Mouse (Mus musculus) monocyte, adult 2 months (primary cell): ENCODE results near the gene BC053393.
"Not testable (repeated sequence)": the region's sequence is repeated elsewhere in the genome, so short reads cannot be mapped to it uniquely, and the experiment has no call there.

Experiments used
- DNase-seq, 2 experiments: peaks; one replicate each; pipeline ENCODE4 v3.0.0; 2022; ENCODE audit warnings: low spot score in 2 of 2, low read depth in 1 of 2

Gene BC053393

DNA sequence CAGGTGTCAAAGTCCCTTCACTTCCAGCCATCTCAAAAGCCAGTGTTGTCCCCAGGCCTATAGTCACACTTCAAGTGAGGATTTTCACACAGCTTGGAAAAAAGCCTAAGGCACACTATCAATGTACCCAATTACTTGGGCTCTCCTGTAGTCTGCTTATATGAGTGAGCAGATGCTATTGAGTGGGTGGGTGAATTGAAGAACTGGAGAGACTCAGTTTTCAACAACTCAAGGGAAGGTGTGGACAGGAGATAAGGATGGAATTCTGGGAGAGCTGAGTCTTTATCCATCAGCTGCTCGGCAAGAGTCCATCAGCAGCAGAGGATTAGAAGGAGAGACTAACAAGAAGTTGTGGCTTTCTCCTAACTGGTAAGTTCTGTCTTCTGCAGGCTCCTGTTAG, at the start of gene BC053393:
BC053393 (plus strand) TSS at position 210 of the 400 bp plus-strand sequence.
- DNase-seq: no peak

DNA sequence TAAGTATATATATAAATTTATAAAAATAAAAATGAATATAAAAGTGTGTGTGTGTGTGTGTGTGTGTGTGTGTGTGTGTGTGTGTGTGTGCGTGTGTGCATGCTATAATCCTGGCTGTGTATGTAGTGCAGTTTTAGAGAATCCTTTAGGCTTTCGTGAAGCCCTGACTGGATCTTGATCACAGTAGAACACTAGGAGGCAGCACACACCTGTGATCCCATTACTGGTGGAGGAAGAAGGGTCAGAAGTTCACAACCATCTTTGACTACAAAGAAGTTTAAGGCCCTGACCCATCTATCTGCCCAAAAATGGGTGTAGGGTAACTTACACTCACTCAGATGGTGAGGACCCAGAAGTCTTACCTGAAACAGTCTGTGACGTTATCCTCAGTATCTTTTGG, 48.6 kb upstream of the BC053393 start:
- DNase-seq: no peak

DNA sequence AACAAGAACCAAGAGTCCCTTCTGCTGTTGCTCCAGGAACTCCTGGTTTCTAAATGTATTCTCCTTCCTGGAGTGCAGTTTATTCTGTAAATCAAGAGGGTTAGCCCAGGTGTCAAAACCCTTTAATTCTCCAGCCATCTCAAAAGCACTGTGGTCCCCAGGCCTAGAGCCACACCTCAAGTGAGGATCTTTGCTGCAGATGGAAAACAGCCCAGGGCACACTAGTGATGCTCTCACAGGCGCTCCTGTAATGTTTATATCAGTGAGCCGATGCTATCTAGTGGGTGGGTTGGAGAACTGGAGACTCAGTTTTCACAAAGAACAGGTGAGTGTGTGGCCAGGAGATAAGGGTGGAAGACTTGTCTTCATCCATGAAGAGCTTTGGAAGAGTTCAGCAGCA, 47.4 kb upstream of the BC053393 start, which contains the start of gene Gm12169:
Gm12169 (plus strand) TSS at position 301 of the 400 bp plus-strand sequence.
- DNase-seq: no peak

DNA sequence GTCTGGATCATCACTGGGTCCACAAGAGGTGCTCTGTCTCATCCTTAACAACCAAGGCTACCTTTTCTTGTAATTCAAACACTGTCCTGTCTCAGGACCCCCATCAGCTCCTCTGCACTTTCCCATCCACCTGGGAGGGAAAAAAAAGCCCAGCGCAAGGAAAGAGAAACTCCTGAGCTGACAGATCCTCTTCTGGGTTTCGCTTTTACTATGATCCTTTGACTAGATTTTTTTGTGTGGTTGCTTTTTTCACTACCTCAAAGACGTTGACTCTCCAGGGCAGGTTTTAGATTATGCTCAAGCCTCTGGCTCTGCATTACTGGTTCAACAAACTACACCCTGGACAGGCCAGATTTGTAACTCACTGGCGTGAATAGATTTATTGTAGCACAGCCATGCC, 41.2 kb upstream of the BC053393 start:
- DNase-seq: no peak

DNA sequence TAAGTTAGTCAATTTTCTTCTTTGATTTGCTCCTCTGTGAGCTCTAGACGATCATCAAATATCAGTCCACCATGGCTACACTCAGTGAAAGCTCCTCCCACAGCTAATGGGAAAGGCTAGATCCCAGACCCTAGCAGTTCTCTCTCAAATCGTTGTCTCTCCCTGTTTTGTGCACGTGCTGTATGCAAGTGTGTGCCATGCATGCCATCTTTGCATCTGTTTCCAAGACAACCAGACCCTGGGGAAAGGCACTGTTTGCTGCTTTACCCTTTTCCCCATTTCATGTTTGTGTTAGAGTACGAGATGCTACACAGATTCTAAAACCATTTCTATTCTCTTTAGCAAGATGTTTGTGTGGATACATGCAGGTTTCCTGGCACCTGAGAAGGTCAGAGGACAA, 34.4 kb upstream of the BC053393 start:
- no peak for DNase-seq

DNA sequence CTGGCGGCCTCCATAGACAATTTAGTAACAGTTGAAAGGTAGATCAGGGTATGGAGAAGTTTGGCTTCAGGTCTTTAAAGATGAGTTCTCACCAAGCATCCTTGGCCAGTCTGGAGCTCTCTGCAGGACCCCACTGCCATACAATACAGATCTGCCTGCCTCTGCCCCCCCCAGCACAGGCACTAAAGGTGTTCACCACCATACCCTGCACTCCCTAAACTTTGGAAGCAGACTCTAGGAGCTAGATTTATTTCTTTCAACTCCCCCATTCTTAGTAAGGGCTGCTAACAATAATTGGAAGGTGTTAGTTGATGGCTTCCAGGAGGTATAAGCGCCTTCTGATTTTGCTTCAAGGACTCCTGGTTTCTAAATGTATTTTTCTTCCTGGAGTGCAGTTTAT, 27.8 kb upstream of the BC053393 start:
- no peak for DNase-seq

DNA sequence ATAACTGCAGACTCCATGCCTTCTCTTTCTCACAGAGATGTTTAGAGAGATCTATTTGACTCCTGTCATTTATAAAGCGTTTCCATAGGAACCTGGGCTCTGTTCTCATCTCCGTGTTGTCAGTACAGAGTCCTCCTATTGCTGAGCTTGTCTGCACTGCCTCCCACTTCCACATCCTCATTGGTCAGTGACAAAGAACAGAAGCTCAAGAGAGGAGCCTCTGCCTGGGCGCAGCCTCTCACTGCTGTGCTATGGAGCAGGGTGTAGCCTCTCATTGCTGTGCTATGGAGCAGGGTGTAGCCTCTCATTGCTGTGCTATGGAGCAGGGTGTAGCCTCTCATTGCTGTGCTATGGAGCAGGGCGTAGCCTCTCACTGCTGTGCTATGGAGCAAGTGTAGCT, 21.6 kb upstream of the BC053393 start:
- DNase-seq: no peak

DNA sequence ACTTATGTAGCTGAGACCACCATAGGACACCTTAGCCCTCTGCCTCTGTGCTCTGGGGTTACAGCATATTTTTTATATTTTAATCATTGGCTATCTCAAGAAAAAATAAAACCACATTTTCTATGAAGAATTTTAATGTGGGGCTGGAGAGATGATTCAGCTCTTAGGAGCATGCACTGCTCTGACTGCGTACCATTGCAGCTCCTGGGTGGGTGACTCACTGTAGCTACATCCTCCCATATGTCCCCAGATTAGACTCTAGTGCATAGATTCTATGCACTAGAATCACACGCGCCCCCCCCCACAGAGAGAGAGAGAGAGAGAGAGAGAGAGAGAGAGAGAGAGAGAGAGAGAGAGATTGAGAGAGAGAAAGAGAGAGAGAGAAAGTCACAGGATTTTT, 18.6 kb upstream of the BC053393 start:
- DNase-seq: no peak

DNA sequence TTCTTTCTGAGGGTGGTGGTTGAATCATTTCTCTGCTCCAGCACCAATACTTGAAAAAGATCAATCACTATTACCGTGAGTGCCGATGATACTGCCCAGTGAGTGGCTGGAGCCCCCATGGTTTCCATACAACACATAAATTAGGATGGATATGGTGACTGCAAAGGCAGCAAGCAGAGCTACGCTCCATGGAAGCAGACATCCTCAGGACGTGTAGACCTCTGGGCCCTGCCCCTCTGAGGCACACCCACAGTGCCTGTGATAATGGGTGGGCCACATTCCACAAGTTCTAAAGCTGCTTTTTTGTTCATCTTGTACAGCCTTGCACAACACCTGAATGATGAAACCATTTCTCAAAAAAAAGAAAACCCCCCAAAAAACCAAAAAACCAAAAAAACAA, 10.2 kb upstream of the BC053393 start:
- no peak for DNase-seq

DNA sequence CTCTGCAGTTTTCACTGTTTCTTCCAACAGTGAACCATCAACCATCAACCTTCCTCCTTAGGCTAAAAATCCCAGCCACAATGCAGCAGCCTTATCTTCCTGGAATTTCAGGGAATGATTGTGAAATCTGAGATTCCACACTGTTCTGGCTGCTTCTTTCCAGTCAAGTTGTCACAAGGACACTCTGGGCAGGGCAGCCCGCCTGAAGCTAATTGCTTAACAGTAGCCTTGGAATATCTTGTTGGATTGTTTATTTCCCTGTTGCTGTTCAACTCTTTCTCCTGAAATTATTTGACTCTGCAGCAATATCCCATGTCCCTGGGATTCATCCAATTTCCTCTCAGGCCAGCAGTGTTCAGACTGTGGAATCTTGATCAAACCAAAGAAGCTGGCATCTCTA, 6.7 kb upstream of the BC053393 start:
- no peak for DNase-seq

DNA sequence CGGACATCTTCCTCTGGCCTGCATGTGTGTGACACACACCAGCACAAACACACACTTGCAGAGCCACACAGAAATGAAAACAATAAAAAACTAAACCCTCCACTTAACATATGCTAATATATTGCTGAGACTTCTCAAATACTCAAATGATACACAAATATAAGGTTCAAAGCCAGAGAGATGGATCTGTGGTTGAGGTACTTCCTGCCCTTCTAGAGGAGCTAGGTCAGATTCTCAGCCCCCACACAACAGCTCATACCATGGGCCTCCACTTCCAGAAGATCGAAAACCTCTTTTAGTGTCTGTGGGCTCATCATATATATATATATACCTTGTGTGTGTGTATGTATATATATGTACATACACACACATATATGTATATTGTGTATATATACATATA, 5.4 kb upstream of the BC053393 start:
- no peak for DNase-seq

DNA sequence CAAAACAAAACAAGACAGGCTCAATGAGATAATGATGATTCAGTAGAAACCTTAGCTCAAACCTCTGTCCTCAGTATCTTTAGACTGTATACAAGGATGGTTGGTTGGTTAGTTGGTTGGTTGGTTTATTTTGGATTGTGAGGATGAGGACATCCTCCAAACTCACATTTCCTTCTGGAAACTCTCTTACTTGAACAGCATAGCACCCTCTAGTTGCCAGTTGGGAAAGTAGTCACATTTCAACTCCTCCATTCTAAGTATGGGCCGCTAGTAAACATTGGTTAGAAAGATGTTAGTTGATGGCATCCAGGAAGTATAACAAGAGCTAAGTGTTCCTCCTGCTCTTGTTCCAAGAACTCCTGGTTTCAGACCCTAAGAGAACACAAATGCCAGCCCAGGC, 2.2 kb upstream of the BC053393 start:
- DNase-seq: no peak

DNA sequence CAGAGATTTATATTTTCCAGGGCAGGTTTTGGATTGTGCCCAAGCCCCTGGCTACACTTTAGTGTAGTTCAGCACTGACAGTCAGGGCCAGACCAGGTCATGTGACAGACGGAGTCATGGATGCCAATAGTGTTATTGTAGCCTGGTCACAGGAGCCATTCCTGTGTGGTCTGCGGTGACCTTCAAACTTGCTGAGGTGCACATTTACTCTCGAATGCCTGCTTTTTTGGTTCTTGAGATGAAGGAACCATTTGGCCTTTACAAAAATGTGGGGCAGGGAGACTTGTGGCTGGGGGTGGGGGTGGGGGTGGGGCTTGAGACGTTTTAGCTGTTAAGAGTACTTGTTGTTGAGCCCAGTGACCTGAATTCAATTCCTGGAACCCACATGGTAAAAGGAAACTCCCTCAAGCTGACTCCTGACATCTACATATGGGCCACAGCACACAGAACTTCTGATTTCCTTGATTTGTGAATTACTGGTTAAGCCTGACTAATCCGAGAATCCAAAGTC, 7.5 kb downstream of the BC053393 start:
- no peak for DNase-seq

DNA sequence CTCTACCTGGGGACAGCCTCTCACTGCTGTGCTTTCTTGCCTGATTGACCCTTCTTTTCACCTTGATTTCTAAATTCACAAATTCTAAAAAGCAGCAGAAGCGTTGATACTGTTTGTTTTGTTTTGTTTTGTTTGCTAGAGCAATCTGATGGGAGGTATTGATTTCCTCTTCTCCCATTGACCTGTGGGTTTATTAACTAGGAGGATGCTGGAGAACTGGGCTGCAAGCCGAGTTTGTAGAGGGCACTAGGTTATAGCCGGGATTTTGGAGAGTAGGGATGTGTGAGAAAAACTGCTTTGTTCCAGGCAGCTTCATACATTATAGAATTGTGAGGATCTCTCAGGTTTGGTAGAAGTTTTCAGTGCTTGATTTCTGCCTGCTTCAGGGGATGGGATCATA, 9.1 kb downstream of the BC053393 start:
- no peak for DNase-seq

DNA sequence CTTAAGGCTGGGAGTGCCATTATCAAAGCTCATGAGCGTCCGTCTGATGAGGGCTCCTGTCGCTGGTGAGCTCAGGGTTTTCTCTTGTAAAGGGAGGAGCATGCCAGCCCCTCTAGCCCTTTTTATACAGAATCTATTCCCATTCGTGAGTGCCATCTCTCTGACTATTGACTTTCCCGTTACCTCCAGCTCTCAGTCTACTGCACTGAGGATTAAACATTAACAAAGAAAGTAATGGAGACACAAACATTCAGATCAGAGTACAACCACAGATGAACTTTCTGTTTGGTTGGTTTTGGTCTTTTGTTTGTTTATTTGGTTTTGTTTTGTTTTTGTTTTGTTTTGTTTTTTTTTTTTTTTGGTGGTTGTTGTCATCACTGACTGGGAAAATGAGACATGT, 11.4 kb downstream of the BC053393 start:
- DNase-seq: no peak

DNA sequence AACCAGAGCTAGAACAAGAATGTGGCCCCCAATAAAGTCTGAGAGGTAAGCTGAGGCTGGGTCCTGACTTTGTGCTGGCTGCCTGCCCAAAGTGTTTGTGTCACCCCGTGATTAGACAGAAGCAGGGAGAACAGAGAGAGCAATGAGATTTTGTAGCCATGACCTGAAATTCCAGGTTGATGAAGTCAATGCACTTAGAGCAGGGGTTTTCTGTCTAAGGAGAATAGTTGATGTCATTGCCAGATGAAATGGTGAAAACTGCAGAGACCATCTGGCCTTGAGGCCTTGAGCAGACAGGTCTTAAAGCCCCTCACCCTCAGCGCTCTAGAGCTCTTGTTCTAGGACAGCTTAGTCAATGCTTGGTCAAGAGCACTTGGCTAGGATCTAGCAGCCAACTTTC, 21.1 kb downstream of the BC053393 start:
- DNase-seq: no peak

DNA sequence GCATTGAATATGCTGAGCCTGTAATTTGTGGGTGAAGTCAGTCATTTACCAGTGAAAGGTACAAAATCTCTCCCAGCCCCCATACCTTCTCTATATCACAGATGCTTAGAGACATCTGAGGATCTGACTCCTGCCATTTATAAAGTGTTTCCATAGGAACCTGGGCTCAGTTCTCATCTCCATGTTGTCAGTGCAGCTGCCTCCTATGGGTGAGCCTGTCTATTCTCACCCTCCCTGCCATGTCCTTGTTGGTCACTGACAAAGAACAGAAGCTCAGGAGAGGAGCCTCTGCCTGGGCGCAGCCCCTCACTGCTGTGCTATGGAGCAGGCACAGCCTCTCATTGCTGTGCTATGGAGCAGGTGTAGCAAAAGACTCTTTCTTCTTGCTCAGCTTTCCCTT, 48.6 kb downstream of the BC053393 start:
- no peak for DNase-seq

DNA sequence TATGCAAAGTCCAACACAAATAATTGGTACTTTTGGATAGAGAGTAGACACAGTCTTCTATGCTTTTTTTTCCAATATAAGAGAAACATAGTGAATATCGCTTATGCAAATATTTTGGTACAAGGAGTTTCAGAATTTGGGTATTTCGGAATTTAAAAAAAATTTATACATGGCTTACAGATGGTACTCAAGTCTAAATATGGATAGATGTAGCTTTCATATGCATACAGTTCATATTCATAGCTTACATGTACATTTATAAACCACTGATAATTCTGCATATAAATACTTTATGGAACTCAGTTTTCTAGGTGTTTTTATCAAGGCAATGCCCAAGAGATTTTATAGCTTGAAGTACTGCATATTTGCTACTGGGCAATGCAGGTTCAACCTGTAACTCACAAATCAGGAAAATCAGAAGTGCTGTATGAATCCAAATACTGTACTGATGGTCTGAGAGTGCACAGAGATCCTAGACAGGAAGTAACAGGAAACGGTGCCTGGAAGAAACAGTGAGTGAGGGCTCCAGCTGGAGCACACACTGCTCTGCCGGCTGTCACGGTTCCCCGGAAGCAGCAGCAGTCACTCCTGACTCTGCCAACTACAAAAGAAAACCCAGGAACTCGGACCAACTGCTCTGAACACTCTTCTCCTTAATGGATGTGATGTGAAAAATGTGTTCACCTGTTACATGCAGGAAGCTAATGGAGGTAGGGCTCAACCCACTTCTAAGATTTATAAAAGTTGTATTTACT, 49.3 kb downstream of the BC053393 start:
- DNase-seq: no peak

DNA sequence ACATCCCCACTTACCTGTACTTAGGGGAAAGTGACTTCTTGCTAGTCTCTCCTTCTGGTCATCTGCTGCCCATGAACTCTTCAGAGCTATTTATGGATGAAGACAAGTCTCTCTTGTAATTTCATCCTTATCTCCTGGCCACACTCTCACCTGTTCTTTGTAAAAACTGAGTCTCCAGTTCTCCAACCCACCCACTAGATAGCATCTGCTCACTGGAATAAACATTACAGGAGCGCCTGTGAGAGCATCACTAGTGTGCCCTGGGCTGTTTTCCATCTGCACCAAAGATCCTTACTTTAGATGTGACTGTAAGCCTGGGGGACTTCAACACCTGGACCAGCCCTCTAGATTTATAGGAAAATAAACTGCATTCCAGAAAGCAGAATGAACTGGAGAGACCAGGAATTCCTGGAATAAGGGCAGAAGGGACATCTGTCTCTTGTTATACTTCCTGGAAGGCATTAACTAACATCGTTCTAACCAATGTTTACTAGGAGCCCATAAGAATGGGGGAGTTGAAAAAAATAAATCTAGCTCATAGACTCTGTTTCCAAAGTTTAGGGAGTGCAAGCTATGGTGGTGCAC, 58.0 kb downstream of the BC053393 start, which contains the start of gene Dppa1:
Dppa1 (minus strand) TSS at position 51 of the 585 bp plus-strand sequence.
- no peak for DNase-seq

DNA sequence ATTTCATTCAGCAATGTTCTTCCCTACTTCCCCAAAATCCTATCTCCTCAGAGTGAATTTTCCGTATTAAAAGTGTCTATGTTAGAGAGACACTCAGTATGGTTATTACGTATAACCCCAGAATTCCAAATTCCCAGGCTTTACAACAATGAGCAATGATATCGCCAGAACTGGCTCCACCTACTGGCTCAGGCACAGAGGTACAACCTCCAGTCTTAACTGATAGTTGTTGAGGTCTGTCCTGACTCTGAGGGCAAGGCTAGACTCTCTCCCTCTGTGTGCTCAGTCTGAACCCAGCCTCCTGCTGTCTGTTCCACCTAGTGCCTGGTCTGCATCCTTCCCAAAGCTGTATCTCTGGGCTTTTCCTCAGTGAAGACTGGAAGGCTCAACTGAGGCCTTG, 60.3 kb downstream of the BC053393 start:
- DNase-seq: no peak

DNA sequence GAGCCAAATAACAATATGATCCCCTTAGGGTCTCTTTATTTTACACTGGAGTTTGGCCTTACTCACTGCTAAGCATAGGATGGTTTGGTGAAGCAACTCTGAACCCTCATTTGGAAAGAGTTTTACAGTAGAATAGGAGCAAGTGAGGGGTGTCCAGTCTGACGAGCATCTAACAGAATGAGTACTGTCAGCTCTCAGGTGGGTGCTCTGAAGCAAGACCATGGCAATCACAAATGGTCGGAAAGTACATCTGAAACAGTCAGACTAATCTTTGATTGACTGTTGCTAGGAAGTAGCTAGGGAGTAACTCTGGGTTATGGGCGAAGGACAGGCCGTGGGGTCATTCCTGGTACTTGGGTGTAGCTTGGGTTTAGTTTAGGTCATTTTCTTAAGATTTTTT, 64.2 kb downstream of the BC053393 start:
- not testable (repeated sequence) for DNase-seq

DNA sequence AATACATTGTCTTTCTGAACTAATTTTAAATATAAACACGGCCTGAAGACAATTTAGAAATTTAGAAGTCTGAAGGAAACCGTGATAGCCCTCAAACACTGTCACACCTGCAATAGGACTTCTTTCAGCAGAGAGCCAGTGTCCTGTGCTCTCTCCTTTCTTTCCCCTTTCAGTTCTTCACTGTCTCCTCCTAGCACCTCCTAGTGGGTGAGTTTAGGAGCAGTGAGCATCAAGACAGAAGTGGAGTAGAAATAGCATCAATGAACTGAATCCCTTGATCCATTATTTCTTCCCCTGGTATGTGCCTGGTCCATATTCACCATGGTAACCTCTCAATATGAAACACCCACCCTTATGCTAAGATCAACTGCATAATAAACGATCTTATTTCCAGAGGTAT, 65.2 kb downstream of the BC053393 start:
- no peak for DNase-seq
